7 mouse cellular contexts compared by ENCODE assay signal in the genomic region with DNA sequence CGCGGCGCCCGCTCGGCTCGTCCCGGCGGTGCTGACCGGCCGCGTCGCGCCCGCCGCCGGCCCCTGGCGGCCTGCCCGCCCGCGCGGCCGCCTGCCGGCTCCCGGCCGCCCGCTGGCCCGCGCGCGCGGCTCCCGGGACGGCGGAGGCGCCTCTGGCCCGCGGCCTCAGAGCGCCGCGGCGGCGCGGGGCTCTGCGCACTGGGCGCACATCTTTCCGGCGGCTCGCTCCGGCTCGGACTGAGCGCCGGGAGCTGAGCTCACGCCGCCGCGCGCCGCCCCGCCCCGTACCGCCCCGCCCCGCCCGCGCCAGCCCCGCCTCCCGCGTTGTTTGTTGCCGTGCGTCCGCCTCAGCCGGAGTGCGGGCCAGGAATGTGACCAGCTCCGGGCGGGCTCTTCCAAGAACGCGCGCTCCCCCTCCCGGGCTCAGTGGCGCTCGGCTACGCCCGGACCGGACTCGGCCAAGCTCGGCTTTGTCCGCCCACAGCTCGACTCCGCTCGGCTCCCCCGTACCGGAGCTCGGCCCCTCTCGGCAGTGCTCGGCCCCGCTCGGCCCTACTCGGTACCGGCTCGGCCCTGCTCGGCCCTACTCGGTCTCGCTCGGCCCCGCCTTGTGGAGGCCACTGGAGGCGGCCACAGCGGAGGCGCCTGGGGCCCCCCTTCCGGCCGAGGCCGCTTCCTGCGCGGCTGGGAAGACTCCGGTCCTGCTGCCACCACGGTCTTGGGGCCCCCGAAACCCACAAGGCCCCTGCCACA. TPM values are rescaled to one million over a fixed set of nuclear protein-coding genes. Genes with fewer than 3 reads are reported as not detected.
DNase-seq lines count a peak whose midpoint lies in the region; ATAC-seq lines count a peak whose summit lies in the region.

No protein-coding gene starts in this region.

- ATAC-seq in granulocyte monocyte progenitor cell, adult 5-6 weeks (replicated peaks; ENCODE audit: poor library complexity, severe bottlenecking): peak; percentile 76
- ATAC-seq in midbrain, embryonic 13.5 days: peak; percentile 100

- H3K27ac ChIP-seq in limb, embryonic 10.5 days: peak overlapping the region; percentile 99
- H3K27ac ChIP-seq in midbrain, embryonic 13.5 days: peak overlapping the region; percentile 94

- H3K9ac ChIP-seq in midbrain, embryonic 13.5 days (replicated peaks): peak overlapping the region; percentile 82

- no peaks in the 10 kb centered on the region for H3K9me3 ChIP-seq in limb, embryonic 10.5 days (replicated peaks)
- H3K9me3 ChIP-seq in midbrain, embryonic 13.5 days: no peaks in the 10 kb centered on the region

- peak; percentile 99 for DNase-seq in adrenal gland, adult 8-10 months
- peak; percentile 100 for DNase-seq in embryo, embryonic 9.5 days (ENCODE audit: extremely low spot score)
- peak; percentile 98 for DNase-seq in kidney, adult 11 months
- DNase-seq in limb, embryonic 10.5 days (ENCODE audit: low spot score): peak; percentile 100
- DNase-seq in spleen, adult 12 weeks (ENCODE audit: low spot score): peak; percentile 92

- peaks cover 56% of the 10 kb centered on the region for H3K4me1 ChIP-seq in limb, embryonic 10.5 days
- H3K4me1 ChIP-seq in midbrain, embryonic 13.5 days (replicated peaks): peaks cover 43% of the 10 kb centered on the region

- H3K4me2 ChIP-seq in midbrain, embryonic 13.5 days (replicated peaks): peak overlapping the region; percentile 62

- no peaks in the 10 kb centered on the region for H3K27me3 ChIP-seq in limb, embryonic 10.5 days (ENCODE audit: low read depth, poor library complexity, severe bottlenecking)
- H3K27me3 ChIP-seq in midbrain, embryonic 13.5 days: peaks cover 3% of the 10 kb centered on the region; the same call in 1 of the 2 replicates

- peaks cover 8% of the 10 kb centered on the region for H3K36me3 ChIP-seq in limb, embryonic 10.5 days
- H3K36me3 ChIP-seq in midbrain, embryonic 13.5 days: no peaks in the 10 kb centered on the region

- peak overlapping the region; percentile 96 for H3K4me3 ChIP-seq in limb, embryonic 10.5 days
- H3K4me3 ChIP-seq in midbrain, embryonic 13.5 days (replicated peaks): peak overlapping the region; percentile 93

- WGBS in limb, embryonic 10.5 days: 14% methylated on average over 116 of the region's 116 CpGs
- 0% methylated on average over 45 of the region's 116 CpGs for WGBS in midbrain, embryonic 13.5 days

RNA-seq across cellular contexts. Expression of gene Ski, which starts 0.6 kb away (rescaled TPM):
- 10 to 100 TPM; 64.1 to 85.4 (median 69.1) TPM for total RNA-seq in adrenal gland, adult 8-10 months (2022)
- 18.1 and 19.4 TPM in 2 replicates for total RNA-seq in granulocyte monocyte progenitor cell, adult 5-6 weeks (2014; fragmentation: Nextera tagmentation)
- total RNA-seq in granulocyte monocyte progenitor cell, adult 5-6 weeks (2017): 4.7 and 8.6 TPM in 2 replicates
- polyA plus RNA-seq in limb, embryonic 10.5 days (2016; fragmentation: Nextera tagmentation; extraction: Ambion mirVana): 9.6 and 10.6 TPM in 2 replicates
- 9.3 and 9.9 TPM in 2 replicates for polyA plus RNA-seq in midbrain, embryonic 13.5 days (2015; fragmentation: Nextera tagmentation; extraction: Ambion mirVana)

RNA-seq across cellular contexts. Expression of gene Faap20, which starts 26.6 kb away (rescaled TPM):
- total RNA-seq in adrenal gland, adult 8-10 months (2022): 10 to 100 TPM; 57.4 to 70.1 (median 60.8) TPM
- 25.0 and 35.2 TPM in 2 replicates for total RNA-seq in granulocyte monocyte progenitor cell, adult 5-6 weeks (2014; fragmentation: Nextera tagmentation)
- 14.0 and 17.5 TPM in 2 replicates for total RNA-seq in granulocyte monocyte progenitor cell, adult 5-6 weeks (2017)
- 104 and 107 TPM in 2 replicates for polyA plus RNA-seq in limb, embryonic 10.5 days (2016; fragmentation: Nextera tagmentation; extraction: Ambion mirVana)
- 91.2 and 92.7 TPM in 2 replicates for polyA plus RNA-seq in midbrain, embryonic 13.5 days (2015; fragmentation: Nextera tagmentation; extraction: Ambion mirVana)

Comparison
In these comparisons a context has a peak if more than half of its experiments do, and no peak if none do; other contexts are left out.
1. Peak in every context shown above with its lines: DNase-seq, ATAC-seq, H3K4me3 ChIP-seq and H3K27ac ChIP-seq.